Mouse (Mus musculus) right cerebral cortex, adult 2 months (tissue): ENCODE data around the gene Derl3.

Source experiments
- DNase-seq, 2 experiments: peaks; one replicate each; pipeline ENCODE4 v3.0.0; 2021 to 2022; ENCODE audit warnings: low spot score in 2 of 2

Gene Derl3

GRCm38 (mm10) chr10:75941042-75941824, 48.0 kb downstream of the Derl3 start:
- DNase-seq, result no peak

- DNase-seq, result no peak
Observed at GRCm38 (mm10) chr10:75942736-75943477, 49.7 kb downstream of the Derl3 start, which contains the start of gene Vpreb3. Vpreb3 (plus strand) TSS chr10:75943057.

- no peak for DNase-seq
Observed at GRCm38 (mm10) chr10:75944066-75944772, 51.0 kb downstream of the Derl3 start.

DNA sequence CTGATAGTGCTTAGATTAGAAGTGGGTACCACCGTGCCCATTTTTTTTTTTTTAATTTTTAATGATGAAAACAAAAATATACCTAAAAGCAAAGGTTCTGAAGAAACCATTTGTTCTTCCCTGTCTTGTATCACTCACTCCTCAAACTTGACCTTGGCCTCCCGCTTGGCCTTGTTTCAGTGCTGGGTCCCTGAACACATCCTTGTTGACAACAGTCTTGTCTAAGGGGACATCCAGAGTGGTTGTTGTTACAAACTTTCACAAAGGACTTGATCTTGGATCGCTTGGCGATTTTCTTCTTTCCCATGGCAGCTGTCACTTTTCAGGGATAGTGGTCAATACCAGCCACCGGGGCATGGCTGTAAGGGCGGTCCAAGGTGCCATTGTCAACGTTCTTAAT, 52.0 kb downstream of the Derl3 start:
- DNase-seq, result no peak
